Comparison of ENCODE assay signal across 7 mouse cellular contexts in genomic region chr5:103629111-103629764, GRCm38 (mm10). TPM values are rescaled to one million over a fixed set of nuclear protein-coding genes. Genes with fewer than 3 reads are reported as not detected.
A peak's percentile ranks its signal among the peaks of the same experiment; 100 is the strongest.
DNase-seq lines count a peak whose midpoint lies in the region; ATAC-seq and TF ChIP-seq lines count a peak whose summit lies in the region.

Gene Slc10a6 (minus strand): TSS chr5:103629403.

- 61% methylated on average over 17 of the region's 17 CpGs for WGBS in midbrain, postnatal 0 days

- peaks cover 4% of the 10 kb centered on the region; the same call in 1 of the 2 replicates for H3K4me1 ChIP-seq in midbrain, postnatal 0 days (ENCODE audit: insufficient read depth, low read length)

- no peaks in the 10 kb centered on the region for H3K9me3 ChIP-seq in midbrain, postnatal 0 days (ENCODE audit: low read length)

- H3K36me3 ChIP-seq in midbrain, postnatal 0 days (ENCODE audit: insufficient read depth, low read length): no peaks in the 10 kb centered on the region

- TF ChIP-seq CTCF in midbrain, postnatal 0 days (IDR thresholded peaks at IDR 0.05): no peak

- no peak within 1 kb of the TSS for H3K9ac ChIP-seq in midbrain, postnatal 0 days (replicated peaks; ENCODE audit: low read length, poor library complexity, severe bottlenecking)

- H3K27ac ChIP-seq in midbrain, postnatal 0 days (ENCODE audit: low read depth, low read length): no peak within 1 kb of the TSS

- peak; percentile 62 for ATAC-seq in midbrain, postnatal 0 days (ENCODE audit: low FRiP score)

- no peak within 1 kb of the TSS for H3K4me3 ChIP-seq in midbrain, postnatal 0 days (ENCODE audit: low read depth, low read length)

- no peaks in the 10 kb centered on the region for H3K27me3 ChIP-seq in midbrain, postnatal 0 days (ENCODE audit: insufficient read depth, low read length)

- peak; percentile 59 for DNase-seq in 3134 (ENCODE audit: extremely low read depth, insufficient read length, low spot score)
- peak; percentile 85 for DNase-seq in MN1 (ENCODE audit: low spot score)
- DNase-seq in frontal cortex, postnatal 14 days (ENCODE audit: low spot score in 2 of 2): peak; percentile 51 to 57
- DNase-seq in heart, postnatal 4 days: peak; percentile 85
- peak; percentile 66 to 71 for DNase-seq in layer of hippocampus, postnatal 36 days
- DNase-seq in midbrain, postnatal 0 days (ENCODE audit: low spot score): peak; percentile 91
- DNase-seq in urinary bladder, postnatal 4 days (ENCODE audit: low spot score in 2 of 2): peak; percentile 77 to 80

- no peak within 1 kb of the TSS for H3K4me2 ChIP-seq in midbrain, postnatal 0 days (ENCODE audit: low read depth, low read length, poor library complexity, severe bottlenecking)

RNA-seq across cellular contexts. Expression of gene Slc10a6, which starts in this region (rescaled TPM):
- 1 to 10 TPM; 1.4 to 1.6 TPM for total RNA-seq in heart, postnatal 4 days (2021)
- total RNA-seq in layer of hippocampus, postnatal 36 days (2021): not detected
- 1.7 TPM in 1 of 2 replicates, not detected in the other for total RNA-seq in midbrain, postnatal 0 days (2014; rRNA removed)
- not detected in 2 replicates for polyA plus RNA-seq in midbrain, postnatal 0 days (2015; fragmentation: Nextera tagmentation; extraction: Ambion mirVana)

Comparison
In these comparisons a context has a peak if more than half of its experiments do, and no peak if none do; other contexts are left out.
1. Peak in DNase-seq in layer of hippocampus, postnatal 36 days; RNA of the gene not detected or under 1 TPM.